ENCODE assay signal across 18 mouse cellular contexts in the genomic region with DNA sequence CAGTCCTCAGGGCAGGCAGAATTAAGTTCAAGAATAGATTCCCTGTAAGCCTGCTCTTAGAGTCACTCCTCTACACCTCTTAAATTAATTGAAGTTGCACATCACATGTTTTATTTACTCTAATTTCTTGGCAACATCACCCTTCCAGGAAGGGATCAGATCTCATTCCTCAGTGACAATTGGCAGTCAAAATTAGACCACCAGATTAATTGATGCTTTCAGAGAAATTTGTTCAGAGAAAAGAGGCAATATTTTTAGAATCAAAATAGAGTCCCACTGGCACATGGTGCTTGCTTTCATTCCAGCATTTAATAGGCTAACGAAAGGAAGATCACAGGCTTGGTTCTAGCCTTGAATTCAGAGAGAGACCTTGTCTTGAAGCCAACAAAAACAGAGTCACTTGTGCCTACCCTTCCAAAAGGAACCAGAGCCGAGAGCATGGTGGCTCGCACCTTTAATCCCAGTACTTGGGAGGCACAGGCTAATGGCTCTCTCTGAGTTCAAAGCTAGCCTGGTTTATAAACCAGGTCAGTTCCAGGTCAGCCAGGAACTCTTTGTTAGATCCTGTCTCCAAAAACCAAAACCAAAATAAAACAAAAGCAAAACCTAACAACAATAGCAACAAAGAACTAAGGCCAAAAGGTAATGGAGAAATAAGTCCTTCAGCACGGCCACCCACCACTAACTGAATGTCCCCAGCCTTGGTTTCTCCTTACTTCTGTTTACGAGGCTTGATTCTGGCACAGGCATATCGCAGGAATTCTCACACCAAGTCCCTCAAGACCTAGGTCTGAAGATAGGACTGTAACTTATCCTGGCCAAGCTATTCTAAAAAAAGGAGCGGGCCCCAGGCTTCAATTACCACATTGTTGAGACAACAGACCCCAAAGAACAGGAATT. TPM values are rescaled to one million over a fixed set of nuclear protein-coding genes. Genes with fewer than 3 reads are reported as not detected.
A peak's percentile ranks its signal among the peaks of the same experiment; 100 is the strongest.
DNase-seq lines count a peak whose midpoint lies in the region; ATAC-seq and TF ChIP-seq lines count a peak whose summit lies in the region.
"Had no signal": no experiment of that assay in that cellular context is flagged by ENCODE, and none has a peak within 500 bp of the region (broad histone marks: within the 10 kb centered on the region; RNA-seq: fewer than 3 reads in every experiment).

No protein-coding gene starts in this region.

- peaks cover 8% of the 10 kb centered on the region; the same call in 1 of the 2 replicates for H3K4me1 ChIP-seq in heart, embryonic 11.5 days (ENCODE audit: control insufficient read depth, insufficient read depth, low read length)
- H3K4me1 ChIP-seq in testis, adult 2 months (ENCODE audit: control insufficient read depth, insufficient read depth, low read length): no peaks in the 10 kb centered on the region
- no peaks in the 10 kb centered on the region for H3K4me1 ChIP-seq in hindbrain, embryonic 12.5 days
- no peaks in the 10 kb centered on the region for H3K4me1 ChIP-seq in intestine, embryonic 16.5 days (ENCODE audit: control insufficient read depth, insufficient read depth, low read length)
- H3K4me1 ChIP-seq: liver, embryonic 15.5 days; midbrain, embryonic 12.5 days; stomach, embryonic 15.5 days had no signal

- DNase-seq in adrenal gland, adult (ENCODE audit: inconsistent age in 2 of 2, low spot score in 1 of 2): peak; percentile 62 to 88
- no peak for DNase-seq in adrenal gland, postnatal 4 days (ENCODE audit: low spot score in 2 of 2)
- DNase-seq in heart, postnatal 4 days: no peak
- no peak for DNase-seq in testis, postnatal 14 days (ENCODE audit: low spot score)
- DNase-seq: cerebellum, adult 8-10 months; gastrocnemius, postnatal 25 days; kidney, adult 11 months; kidney, postnatal 36 days; spleen, adult 18-20 months; thymus, postnatal 25 days had no signal

- no peaks in the 10 kb centered on the region for H3K27me3 ChIP-seq in heart, embryonic 11.5 days (ENCODE audit: control insufficient read depth, insufficient read depth, low read length)
- no peaks in the 10 kb centered on the region for H3K27me3 ChIP-seq in testis, adult 2 months (ENCODE audit: control insufficient read depth, insufficient read depth, low read length)
- no peaks in the 10 kb centered on the region for H3K27me3 ChIP-seq in hindbrain, embryonic 12.5 days
- H3K27me3 ChIP-seq in intestine, embryonic 16.5 days (replicated peaks; ENCODE audit: control insufficient read depth, insufficient read depth, low read length): no peaks in the 10 kb centered on the region
- H3K27me3 ChIP-seq: liver, embryonic 15.5 days; midbrain, embryonic 12.5 days; stomach, embryonic 15.5 days had no signal

- no peak for ATAC-seq in heart, embryonic 11.5 days (replicated peaks; ENCODE audit: insufficient number of reproducible peaks, low FRiP score, low TSS enrichment)
- ATAC-seq in hindbrain, embryonic 12.5 days (ENCODE audit: low FRiP score): no peak
- ATAC-seq in intestine, embryonic 16.5 days: no peak

- H3K36me3 ChIP-seq in heart, embryonic 11.5 days (ENCODE audit: control insufficient read depth, insufficient read depth, low read length): no peaks in the 10 kb centered on the region
- H3K36me3 ChIP-seq in testis, adult 2 months (ENCODE audit: control insufficient read depth, insufficient read depth, low read length): no peaks in the 10 kb centered on the region
- no peaks in the 10 kb centered on the region for H3K36me3 ChIP-seq in hindbrain, embryonic 12.5 days
- no peaks in the 10 kb centered on the region for H3K36me3 ChIP-seq in intestine, embryonic 16.5 days (ENCODE audit: control insufficient read depth, insufficient read depth, low read length)
- H3K36me3 ChIP-seq: liver, embryonic 15.5 days; midbrain, embryonic 12.5 days; stomach, embryonic 15.5 days had no signal

- peak overlapping the region; percentile 32 for H3K4me2 ChIP-seq in heart, embryonic 11.5 days
- no peak overlapping the region for H3K4me2 ChIP-seq in hindbrain, embryonic 12.5 days (replicated peaks)
- no peak overlapping the region for H3K4me2 ChIP-seq in intestine, embryonic 16.5 days (ENCODE audit: low read depth, low read length)
- H3K4me2 ChIP-seq: hindbrain, embryonic 14.5 days; liver, embryonic 15.5 days; midbrain, embryonic 12.5 days; stomach, embryonic 15.5 days had no signal

- no peak for TF ChIP-seq POLR2A in testis, adult 2 months (IDR thresholded peaks at IDR 0.05; ENCODE audit: control insufficient read depth, low read depth, low read length)

- TF ChIP-seq CTCF in testis, adult 2 months (IDR thresholded peaks at IDR 0.05; ENCODE audit: control insufficient read depth, insufficient read depth, insufficient replicate concordance, low read depth, low read length): no peak

- H3K27ac ChIP-seq in heart, embryonic 11.5 days (ENCODE audit: low read depth, low read length): peak overlapping the region; percentile 29; the same call in 1 of the 2 replicates
- 0 out of 2 replicates have a peak overlapping the region, but pooled peaks have one; percentile 3 for H3K27ac ChIP-seq in testis, adult 2 months (ENCODE audit: control insufficient read depth, insufficient read depth, low read depth, low read length)
- H3K27ac ChIP-seq in hindbrain, embryonic 12.5 days: no peak overlapping the region
- H3K27ac ChIP-seq in intestine, embryonic 16.5 days (ENCODE audit: low read length): no peak overlapping the region
- H3K27ac ChIP-seq: hindbrain, embryonic 14.5 days; liver, embryonic 15.5 days; midbrain, embryonic 12.5 days; stomach, embryonic 15.5 days had no signal

- no peak overlapping the region for H3K9ac ChIP-seq in heart, embryonic 11.5 days (ENCODE audit: low read depth, low read length)
- no peak overlapping the region for H3K9ac ChIP-seq in hindbrain, embryonic 12.5 days
- no peak overlapping the region for H3K9ac ChIP-seq in intestine, embryonic 16.5 days (ENCODE audit: low read depth, low read length)
- H3K9ac ChIP-seq: hindbrain, embryonic 14.5 days; liver, embryonic 15.5 days; midbrain, embryonic 12.5 days; stomach, embryonic 15.5 days had no signal

- no peaks in the 10 kb centered on the region for H3K9me3 ChIP-seq in heart, embryonic 11.5 days (replicated peaks; ENCODE audit: control insufficient read depth, low read length)
- H3K9me3 ChIP-seq in hindbrain, embryonic 12.5 days (replicated peaks): no peaks in the 10 kb centered on the region
- no peaks in the 10 kb centered on the region for H3K9me3 ChIP-seq in intestine, embryonic 16.5 days (ENCODE audit: control insufficient read depth, low read length)
- H3K9me3 ChIP-seq: liver, embryonic 15.5 days; midbrain, embryonic 12.5 days; stomach, embryonic 15.5 days had no signal

- 34% methylated on average over 7 of the region's 7 CpGs for WGBS in heart, embryonic 11.5 days (ENCODE audit: insufficient replicate concordance)
- 64% methylated on average over 7 of the region's 7 CpGs for WGBS in hindbrain, embryonic 12.5 days
- WGBS in intestine, embryonic 16.5 days: 57% methylated on average over 7 of the region's 7 CpGs

- no peak overlapping the region for H3K4me3 ChIP-seq in heart, embryonic 11.5 days (ENCODE audit: low read depth, low read length)
- H3K4me3 ChIP-seq in testis, adult 2 months (ENCODE audit: control insufficient read depth, low read depth, low read length): no peak overlapping the region
- no peak overlapping the region for H3K4me3 ChIP-seq in hindbrain, embryonic 12.5 days
- no peak overlapping the region for H3K4me3 ChIP-seq in intestine, embryonic 16.5 days (ENCODE audit: low read length)
- H3K4me3 ChIP-seq: liver, embryonic 15.5 days; midbrain, embryonic 12.5 days; stomach, embryonic 15.5 days had no signal

RNA-seq across cellular contexts. Expression of gene Kifc3, which starts 23.9 kb away (rescaled TPM):
- total RNA-seq in adrenal gland, postnatal 4 days (2021): 100 to 1,000 TPM; 116 to 117 TPM
- 5.7 and 10.0 TPM in 2 replicates for polyA plus RNA-seq in heart, embryonic 11.5 days (2014; fragmentation: Nextera tagmentation; extraction: Ambion mirVana)
- 10 to 100 TPM; 61.4 to 63.9 TPM for total RNA-seq in heart, postnatal 4 days (2021)
- polyA plus RNA-seq in testis, adult 2 months (2012; rRNA removed): 63.9 and 76.7 TPM in 2 replicates
- polyA plus RNA-seq in hindbrain, embryonic 12.5 days (2016; fragmentation: Nextera tagmentation; extraction: Ambion mirVana): 17.4 and 21.2 TPM in 2 replicates
- polyA plus RNA-seq in intestine, embryonic 16.5 days (2015; fragmentation: Nextera tagmentation; extraction: Ambion mirVana): 23.4 and 30.9 TPM in 2 replicates

Comparison
In these comparisons a context has a peak if more than half of its experiments do, and no peak if none do; other contexts are left out.
1. DNase-seq: peak in adrenal gland, adult (2 of 2); none in adrenal gland, postnatal 4 days (0 of 2), heart, postnatal 4 days (single experiment) and testis, postnatal 14 days (single experiment).
2. H3K27ac ChIP-seq: peak in heart, embryonic 11.5 days (single experiment) and testis, adult 2 months (single experiment); none in hindbrain, embryonic 12.5 days (single experiment) and intestine, embryonic 16.5 days (single experiment).